Mouse (Mus musculus): ENCODE results near the gene Hist1h4d. TPM values are rescaled to one million over a fixed set of nuclear protein-coding genes. Genes with fewer than 3 reads are reported as not detected.

The Hist1h4d gene
- total RNA-seq, 4 experiments from 2014 or later: 126 to 155 (median 139) TPM

Small RNAs within 50 kb of the gene (microRNA-seq; reads per million reads assigned to microRNA genes)
- gene Gm44297: 0 reads per million in 2 experiments
- gene Gm44359: 0 reads per million in 2 experiments
- 0 reads per million in 2 experiments for gene Gm44394

Other genes with a start within 250 kb of the Hist1h4d start
- 10 to 100 TPM; 24.9 to 29.0 (median 26.7) TPM for gene Zfp322a, start 212.4 kb upstream of the Hist1h4d start, total RNA-seq (2022)
- 1 to 10 TPM; 8.1 to 9.3 (median 8.6) TPM for gene Abt1, start 157.7 kb upstream of the Hist1h4d start, total RNA-seq (2022)
- under 1 TPM in 2 of 4 experiments, not detected in 2; 0.09 to 0.13 TPM for gene Btn1a1, start 115.7 kb upstream of the Hist1h4d start, total RNA-seq (2022)
- 1 to 10 TPM in 2 of 4 experiments, under 1 TPM in 2; 0.63 to 1.1 (median 0.99) TPM for gene Btn2a2, start 92.7 kb upstream of the Hist1h4d start, total RNA-seq (2022)
- gene Hist1h4h, start 50.5 kb upstream of the Hist1h4d start, total RNA-seq (2022): 100 to 1,000 TPM; 263 to 358 (median 294) TPM
- 10 to 100 TPM in 1 of 4 experiments, 1 to 10 TPM in 2, not detected in 1; 1.7 to 10.6 (median 3.0) TPM for gene Hist1h2af, start 47.7 kb upstream of the Hist1h4d start, total RNA-seq (2022)
- gene Hist1h3g, start 46.2 kb upstream of the Hist1h4d start, total RNA-seq (2022): 1 to 10 TPM; 3.7 to 6.0 (median 4.2) TPM
- gene Hist1h2bh, start 38.2 kb upstream of the Hist1h4d start, total RNA-seq (2022): 1 to 10 TPM in 2 of 4 experiments, under 1 TPM in 2; 0.84 to 1.6 (median 0.98) TPM
- gene Hist1h3f, start 37.5 kb upstream of the Hist1h4d start, total RNA-seq (2022): 10 to 100 TPM; 15.3 to 21.8 (median 16.6) TPM
- 100 to 1,000 TPM; 153 to 191 (median 171) TPM for gene Hist1h4f, start 29.9 kb upstream of the Hist1h4d start, total RNA-seq (2022)
- gene Hist1h1d, start 28.3 kb upstream of the Hist1h4d start, total RNA-seq (2022): 1 to 10 TPM; 3.4 to 4.2 (median 3.5) TPM
- 10 to 100 TPM; 43.6 to 61.8 (median 54.4) TPM for gene Hist1h3e, start 19.2 kb upstream of the Hist1h4d start, total RNA-seq (2022)
- gene Hist1h2ae, start 10.4 kb upstream of the Hist1h4d start, total RNA-seq (2022): 1 to 10 TPM; 3.0 to 5.2 (median 4.7) TPM
- 10 to 100 TPM; 60.3 to 72.4 (median 70.0) TPM for gene Hist1h2bg, start 10.2 kb upstream of the Hist1h4d start, total RNA-seq (2022)
- gene Hist1h2bf, start 7.4 kb upstream of the Hist1h4d start, total RNA-seq (2022): 10 to 100 TPM; 23.0 to 26.4 (median 24.2) TPM
- 1 to 10 TPM; 1.3 to 6.6 (median 3.8) TPM for gene Hist1h2ad, start 7.2 kb upstream of the Hist1h4d start, total RNA-seq (2022)
- 10 to 100 TPM in 2 of 4 experiments, 1 to 10 TPM in 2; 8.9 to 11.8 (median 10.0) TPM for gene Hist1h3d, start 5.8 kb upstream of the Hist1h4d start, total RNA-seq (2022)
- 1 to 10 TPM; 5.5 to 9.6 (median 7.2) TPM for gene Hist1h2be, start 39.5 kb downstream of the Hist1h4d start, total RNA-seq (2022)
- 10 to 100 TPM; 61.9 to 65.4 (median 62.5) TPM for gene Hist1h1e, start 41.0 kb downstream of the Hist1h4d start, total RNA-seq (2022)
- gene Hist1h2ac, start 102.3 kb downstream of the Hist1h4d start, total RNA-seq (2022): 1 to 10 TPM; 1.4 to 2.3 (median 1.9) TPM
- gene Hist1h2bc, start 102.6 kb downstream of the Hist1h4d start, total RNA-seq (2022): 10 to 100 TPM; 26.9 to 40.2 (median 30.0) TPM
- gene Hist1h1t, start 114.2 kb downstream of the Hist1h4d start, total RNA-seq (2022): under 1 TPM in 1 of 4 experiments, not detected in 3; 0.41 TPM
- gene Hist1h4c, start 116.9 kb downstream of the Hist1h4d start, total RNA-seq (2022): 100 to 1,000 TPM in 2 of 4 experiments, 10 to 100 TPM in 2; 87.8 to 116 (median 99.2) TPM
- gene Hfe, start 129.3 kb downstream of the Hist1h4d start, total RNA-seq (2022): 1 to 10 TPM; 3.4 to 7.7 (median 4.6) TPM
- gene Hist1h1c, start 157.2 kb downstream of the Hist1h4d start, total RNA-seq (2022): 10 to 100 TPM; 69.7 to 80.4 (median 72.8) TPM
- 1 to 10 TPM; 1.1 to 3.3 (median 2.8) TPM for gene Hist1h3c, start 164.0 kb downstream of the Hist1h4d start, total RNA-seq (2022)
- 10 to 100 TPM; 12.3 to 18.8 (median 16.3) TPM for gene Hist1h2bb, start 165.1 kb downstream of the Hist1h4d start, total RNA-seq (2022)
- gene Hist1h2ab, start 169.5 kb downstream of the Hist1h4d start, total RNA-seq (2022): 10 to 100 TPM; 18.4 to 30.4 (median 21.0) TPM
- 10 to 100 TPM in 1 of 4 experiments, 1 to 10 TPM in 3; 5.3 to 12.2 (median 8.1) TPM for gene Hist1h3b, start 170.7 kb downstream of the Hist1h4d start, total RNA-seq (2022)
- gene Hist1h4b, start 175.4 kb downstream of the Hist1h4d start, total RNA-seq (2022): 10 to 100 TPM; 53.3 to 70.8 (median 63.3) TPM
- 10 to 100 TPM; 43.4 to 63.5 (median 58.0) TPM for gene Hist1h4a, start 179.6 kb downstream of the Hist1h4d start, total RNA-seq (2022)
- 10 to 100 TPM; 33.9 to 55.0 (median 40.9) TPM for gene Hist1h3a, start 180.8 kb downstream of the Hist1h4d start, total RNA-seq (2022)
- gene Hist1h1a, start 182.1 kb downstream of the Hist1h4d start, total RNA-seq (2022): 10 to 100 TPM; 29.7 to 32.8 (median 30.7) TPM
- gene Trim38, start 188.3 kb downstream of the Hist1h4d start, total RNA-seq (2022): not detected
- not detected for gene Slc17a2, start 225.4 kb downstream of the Hist1h4d start, total RNA-seq (2022)